Mouse (Mus musculus) liver, embryonic 14.5 days (tissue): ENCODE measurements at regions not wholly inside any gene's neighbourhood (a gene's known extent, or its start where the extent isn't known, plus 50 kb on each side); places are given as distances from the start of the nearest gene placed in this dataset.

Experiments used
- CTCF ChIP-seq: IDR thresholded peaks from 2 replicates; pipeline ENCODE4 v1.5.1; 2016; ENCODE audit warnings: antibody characterized with exemption, low read depth, control low read depth
- EP300 ChIP-seq: IDR thresholded peaks from 2 replicates; pipeline ENCODE4 v1.6.1; 2016; ENCODE audit warnings: antibody characterized with exemption, low read depth

DNA sequence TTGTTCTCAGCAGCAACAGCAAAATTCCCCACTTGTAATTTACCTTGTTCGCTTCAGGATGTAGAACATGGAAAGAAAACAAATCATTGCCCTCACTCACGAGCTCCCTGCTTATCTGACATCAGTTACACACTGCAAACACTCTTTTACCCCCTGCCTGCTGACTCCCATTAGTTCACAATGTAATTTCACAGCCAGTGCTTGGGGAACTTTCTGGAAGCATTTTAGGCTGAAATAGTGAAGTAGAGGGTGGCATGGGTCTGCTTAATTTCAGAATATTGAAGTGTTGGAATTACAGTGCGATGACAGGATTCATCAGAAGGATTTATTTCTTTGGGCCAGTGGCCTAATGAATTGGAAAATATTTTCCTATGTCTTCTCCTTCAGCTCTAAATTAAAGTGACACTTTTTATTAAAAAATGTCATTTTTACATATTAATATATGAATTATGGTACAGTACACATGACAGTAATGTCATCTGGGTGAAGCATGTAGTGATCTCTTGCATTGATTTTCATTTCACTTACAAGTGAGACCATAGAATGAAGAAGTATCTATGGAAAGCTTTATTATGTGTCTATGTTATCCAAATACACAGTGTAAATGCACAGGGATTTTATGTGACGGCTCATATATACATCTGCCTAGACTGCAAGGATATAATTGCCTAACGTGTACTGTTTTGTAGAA is 153.7 kb downstream of the Inhba start:
- TF ChIP-seq CTCF (no peak), EP300 (no peak)
